Mouse (Mus musculus): Measurements from ENCODE around the gene Prkag2.

- TF ChIP-seq CTCF (IDR thresholded peaks at IDR 0.05; ENCODE audit: low read depth, low read length) (no peak), GATA1 (IDR thresholded peaks at IDR 0.05; ENCODE audit: borderline replicate concordance, low read length) (no peak), TAL1 (conservative IDR thresholded peaks at IDR 0.05; ENCODE audit: low read depth, low read length) (no peak), POLR2AphosphoS5 (IDR thresholded peaks at IDR 0.05; ENCODE audit: insufficient replicate concordance, low read depth, low read length) (no peak), GATA2 (IDR thresholded peaks at IDR 0.05; ENCODE audit: borderline replicate concordance, low read depth, low read length) (no peak)
These were observed 279.0 kb downstream of the Prkag2 start for GRCm38 (mm10) chr5:24821403-24821841.

All from G1E (cell line).